Mouse (Mus musculus): Measurements from ENCODE around the gene Cyp8b1.

Gene Cyp8b1

DNA sequence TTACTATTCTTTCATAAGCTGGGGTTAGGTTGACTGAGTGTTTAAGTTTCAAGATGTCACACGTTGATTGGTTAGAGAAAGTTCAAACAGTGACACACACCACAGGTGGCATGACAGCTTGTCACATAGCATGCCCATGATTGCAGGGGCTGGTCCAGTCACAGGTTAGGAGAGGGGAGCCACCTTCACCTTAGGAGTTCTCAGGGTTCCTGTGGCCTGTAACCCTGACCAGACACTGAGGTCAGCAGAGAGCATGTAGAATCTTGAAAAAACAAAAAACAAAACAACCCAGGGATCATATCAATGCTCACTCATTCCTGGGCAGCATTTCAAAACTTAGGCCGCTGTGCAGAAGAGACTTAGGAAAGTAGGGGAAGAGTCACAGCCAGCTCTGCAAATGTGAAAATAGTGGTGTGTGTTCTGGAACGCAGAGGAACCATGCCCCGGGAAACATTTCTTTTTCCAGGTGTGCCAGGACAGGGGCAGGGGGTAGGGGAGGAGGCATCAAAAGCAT lies 26.1 kb downstream of the Cyp8b1 start:
- DNase-seq, result no peak

DNA sequence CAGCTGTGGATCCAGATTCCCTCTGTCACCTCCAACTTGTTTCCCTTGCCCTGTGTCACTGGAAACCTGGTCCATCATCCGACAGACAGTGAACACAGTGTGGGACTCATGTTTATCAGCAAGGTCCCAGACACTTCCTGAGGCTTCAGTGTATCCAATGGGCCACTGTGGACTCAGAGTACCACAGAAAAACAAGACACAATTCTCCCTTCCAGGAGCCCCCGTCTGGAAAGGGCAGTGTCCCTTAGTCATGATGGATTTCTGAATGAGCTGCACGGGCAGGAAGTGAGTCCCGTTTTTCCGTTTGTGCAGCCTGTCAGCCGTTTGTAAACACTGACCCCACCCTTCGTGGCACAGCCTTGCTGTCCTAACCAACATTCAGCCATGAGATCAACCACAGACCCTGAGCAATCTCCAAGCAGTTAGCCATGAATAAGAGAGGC lies 34.1 kb downstream of the Cyp8b1 start:
- no peak for DNase-seq

DNA sequence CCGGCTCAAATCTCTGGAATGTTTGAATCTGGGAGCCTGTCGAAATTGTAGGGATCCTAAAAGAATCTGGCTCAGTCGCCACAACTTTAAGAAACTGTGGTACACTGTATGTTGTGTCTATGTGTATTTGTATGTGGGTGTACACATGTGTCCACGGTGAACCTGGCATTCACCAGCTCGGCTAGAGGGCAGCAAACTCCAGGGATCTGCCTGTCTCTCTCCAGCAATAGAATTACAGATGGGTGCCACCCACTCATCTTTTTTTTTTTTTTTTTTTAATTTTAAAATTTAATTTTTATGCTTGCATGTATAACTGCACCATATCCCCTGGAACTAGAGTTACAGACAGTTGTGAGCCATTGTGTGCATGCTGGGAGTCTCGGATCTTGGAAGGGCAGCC lies 34.8 kb downstream of the Cyp8b1 start:
- DNase-seq, result no peak

DNA sequence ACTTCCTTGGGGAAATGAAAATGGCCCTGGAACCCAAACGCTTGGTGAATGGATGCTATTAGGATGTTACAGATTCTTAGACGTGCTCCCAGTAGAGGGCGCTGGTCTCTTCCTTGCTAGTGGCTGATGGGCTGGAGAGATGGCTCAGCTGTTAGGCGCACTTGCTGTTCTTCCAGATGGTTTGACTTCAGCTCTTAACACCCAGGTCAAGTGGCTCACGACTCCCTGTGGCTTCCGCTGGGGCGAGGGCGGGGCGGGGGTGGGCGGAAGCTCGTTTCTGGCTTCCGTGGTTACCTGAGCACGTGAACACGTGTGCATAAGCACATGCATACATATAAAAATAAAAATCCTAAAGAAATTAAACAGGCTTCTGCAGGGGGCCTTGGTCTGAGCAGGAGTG lies 35.3 kb downstream of the Cyp8b1 start:
- DNase-seq, result peak; percentile 83

DNA sequence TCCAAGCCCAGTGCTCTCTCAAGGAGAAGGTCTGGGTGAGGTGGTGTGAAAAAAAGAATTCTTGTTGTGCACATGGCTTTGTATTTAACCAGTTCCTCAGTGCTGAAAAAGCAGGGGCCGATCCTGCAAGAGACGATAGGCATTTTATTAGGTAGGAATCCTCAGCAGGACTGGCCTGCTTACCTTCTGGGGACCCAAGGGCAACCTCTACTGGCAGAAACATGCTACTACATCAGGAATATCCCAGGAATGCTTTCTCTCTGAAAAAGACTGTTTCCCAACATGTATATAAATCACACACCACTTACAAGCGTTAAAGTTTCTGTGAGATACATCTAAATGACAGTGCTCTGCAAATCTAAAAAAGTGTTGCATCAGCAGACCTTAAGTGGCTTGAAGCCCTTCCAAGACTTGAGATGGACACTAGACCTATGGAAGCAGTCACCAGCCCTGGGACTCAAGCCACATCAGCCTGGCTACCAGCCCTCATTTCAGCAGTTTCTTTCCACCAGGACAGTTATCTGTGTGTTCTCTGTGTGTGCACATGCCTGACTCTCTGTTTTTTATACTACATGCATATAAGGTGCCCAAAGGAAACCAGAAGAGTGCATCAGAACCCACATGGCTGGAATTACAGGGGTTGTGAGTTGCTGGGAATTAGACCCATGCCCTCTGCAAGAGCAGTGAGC lies 38.9 kb downstream of the Cyp8b1 start:
- DNase-seq, result peak; percentile 72

DNA sequence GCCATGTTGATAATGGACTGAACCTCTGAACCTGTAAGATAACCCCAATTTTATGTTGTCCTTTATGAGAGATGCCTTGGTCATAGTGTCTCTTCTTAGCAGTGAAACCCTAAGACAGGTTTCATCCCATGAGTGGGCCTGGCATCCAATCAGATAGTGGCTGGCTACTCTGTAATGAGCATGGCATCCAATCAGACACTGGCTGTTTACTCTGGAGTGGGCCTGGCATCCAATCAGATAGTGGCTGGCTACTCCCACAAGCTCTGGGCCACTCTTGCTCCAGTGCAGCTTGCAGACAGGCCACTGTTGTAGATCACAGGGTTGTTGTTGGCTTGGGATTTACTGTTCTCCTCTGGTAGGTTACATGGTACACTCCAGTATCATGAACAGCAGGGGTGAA lies 42.5 kb downstream of the Cyp8b1 start:
- DNase-seq, result no peak

DNA sequence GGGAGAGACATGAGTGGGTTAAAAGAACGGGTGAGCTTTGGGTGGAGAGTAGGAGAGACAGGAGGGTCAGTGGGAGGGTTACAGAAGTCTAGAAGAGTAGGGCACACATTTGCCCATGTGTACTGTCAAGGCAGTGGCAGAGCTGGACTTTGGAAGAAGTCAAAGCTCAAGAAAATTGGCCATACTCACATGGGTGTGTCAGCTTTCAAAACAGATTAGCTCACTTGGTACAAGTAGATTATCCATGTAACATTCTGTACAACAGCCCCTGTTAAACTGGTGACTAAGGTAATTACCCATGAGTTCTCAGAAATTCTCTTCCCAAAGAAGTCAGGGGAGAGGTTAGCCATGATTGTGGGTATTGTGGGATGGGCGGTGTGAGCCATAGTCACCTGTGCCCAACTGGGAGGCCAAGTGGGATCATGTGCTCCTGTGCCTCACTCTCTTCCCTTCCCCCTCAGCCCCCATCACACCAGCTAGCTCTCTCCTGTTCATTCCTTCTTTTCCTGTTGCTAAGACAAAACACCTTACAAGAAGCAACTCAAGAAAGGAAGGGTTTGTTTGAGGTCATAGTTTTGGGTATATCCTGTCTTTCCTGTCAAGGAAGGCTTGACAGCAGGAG lies 43.9 kb downstream of the Cyp8b1 start:
- DNase-seq, result no peak

DNA sequence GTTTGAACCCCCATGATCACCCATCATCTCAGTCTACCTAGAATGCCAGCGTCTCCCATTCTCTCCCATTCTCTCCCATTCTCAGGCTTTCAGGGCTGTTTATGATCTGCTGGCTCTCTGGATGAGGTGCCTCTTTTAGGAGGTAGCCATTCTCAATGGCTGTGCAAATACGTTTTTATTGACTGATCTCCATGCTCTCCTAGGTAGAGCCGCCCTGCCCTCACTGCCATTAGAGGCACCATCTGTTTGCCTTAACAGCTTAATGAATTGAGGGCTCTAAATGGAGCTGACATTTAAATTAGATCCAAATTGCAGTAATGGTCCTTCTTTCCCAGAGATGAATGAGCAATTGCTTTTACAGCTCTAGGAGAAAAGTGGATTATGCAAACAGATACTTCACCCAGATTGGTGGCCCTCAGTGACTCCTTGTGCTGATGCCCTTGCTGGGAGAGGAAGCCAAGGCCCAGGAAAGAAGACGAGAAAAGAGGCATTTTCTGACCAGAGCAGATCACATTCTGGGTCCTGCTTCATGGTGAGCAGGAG lies 46.1 kb downstream of the Cyp8b1 start:
- no peak for DNase-seq

DNA sequence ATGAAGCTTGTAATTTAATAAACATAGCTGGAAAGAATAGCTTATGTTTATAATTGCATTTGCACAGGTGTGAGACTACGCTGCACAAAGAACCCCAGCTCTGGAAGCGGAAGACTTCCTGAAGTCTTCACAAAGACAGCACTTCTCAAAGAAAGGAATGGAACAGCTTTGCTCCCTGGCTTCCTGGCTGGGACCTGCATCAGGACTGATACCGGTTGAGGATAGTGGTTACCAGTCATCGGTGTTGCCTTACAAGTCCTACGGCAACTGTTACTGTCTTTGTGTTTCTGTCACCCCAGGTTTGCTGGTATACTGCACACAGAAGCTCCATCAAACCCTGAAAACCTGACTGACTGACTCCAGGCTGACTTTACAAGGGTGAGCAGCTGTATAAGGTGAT lies 46.7 kb downstream of the Cyp8b1 start:
- no peak for DNase-seq

DNA sequence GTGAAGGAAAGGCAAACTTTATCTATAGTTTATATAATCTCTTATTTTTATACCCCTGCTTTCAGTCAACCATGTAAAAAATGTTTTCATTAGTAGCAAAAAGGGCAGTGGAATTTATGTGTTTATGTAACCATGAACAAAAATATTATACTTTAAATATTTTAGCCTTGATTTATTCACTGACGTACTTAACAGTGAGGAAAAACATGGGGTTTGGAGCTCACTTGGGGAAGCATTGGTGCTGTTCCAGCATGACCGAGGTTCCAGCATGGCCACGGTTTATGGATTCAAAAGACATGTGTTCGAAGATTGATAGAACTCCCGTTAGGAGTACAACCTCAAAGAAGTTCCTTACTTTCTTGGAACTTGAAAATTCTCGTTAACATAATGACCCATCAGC lies 47.9 kb downstream of the Cyp8b1 start:
- no peak for DNase-seq

DNA sequence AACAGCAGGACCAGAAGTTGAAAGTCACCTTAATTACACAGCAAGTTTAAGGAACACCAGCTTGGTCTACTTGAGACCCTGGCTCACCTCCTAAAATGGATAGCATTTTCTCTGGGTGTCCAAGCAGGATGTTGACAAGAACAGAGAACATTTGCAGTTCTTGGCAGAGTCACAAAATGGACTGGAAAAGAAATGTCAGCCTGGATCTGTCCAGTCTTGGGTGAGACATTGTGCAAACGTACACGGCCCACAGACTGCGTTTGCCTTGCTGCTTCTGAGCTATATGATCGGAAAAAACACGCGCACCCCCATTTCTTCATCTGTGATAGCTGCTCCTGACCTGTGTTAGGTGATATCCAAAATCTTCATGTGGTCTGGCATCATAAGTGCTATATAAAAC lies 48.5 kb downstream of the Cyp8b1 start:
- DNase-seq, result no peak

DNA sequence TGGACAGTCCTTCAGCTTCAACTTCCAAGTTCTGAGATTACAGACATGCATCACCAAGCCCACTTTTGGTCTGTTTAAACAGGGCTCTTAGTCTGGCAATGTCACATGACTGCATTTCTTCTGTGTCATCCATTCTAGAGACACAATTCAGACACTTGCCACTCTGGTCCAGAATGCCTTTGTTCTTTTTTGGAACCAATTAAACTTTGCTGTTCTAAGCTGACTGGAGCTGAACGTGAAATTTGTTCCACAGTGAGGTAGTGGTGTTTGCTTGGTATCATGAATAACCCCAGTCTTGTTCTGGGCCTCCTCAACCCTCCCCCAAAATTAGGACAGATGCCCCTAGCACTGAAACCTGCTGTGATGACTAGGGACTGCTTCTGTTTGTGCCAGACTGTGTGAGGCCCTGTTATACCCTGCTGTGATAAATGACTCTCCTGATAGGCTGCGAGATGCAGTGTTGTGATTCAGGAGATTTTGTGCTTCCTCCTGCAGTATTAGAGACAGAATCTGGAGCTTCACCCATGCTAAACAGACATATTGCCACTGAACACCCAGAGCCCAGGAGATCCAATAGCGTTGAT lies 50.6 kb downstream of the Cyp8b1 start:
- no peak for DNase-seq

DNA sequence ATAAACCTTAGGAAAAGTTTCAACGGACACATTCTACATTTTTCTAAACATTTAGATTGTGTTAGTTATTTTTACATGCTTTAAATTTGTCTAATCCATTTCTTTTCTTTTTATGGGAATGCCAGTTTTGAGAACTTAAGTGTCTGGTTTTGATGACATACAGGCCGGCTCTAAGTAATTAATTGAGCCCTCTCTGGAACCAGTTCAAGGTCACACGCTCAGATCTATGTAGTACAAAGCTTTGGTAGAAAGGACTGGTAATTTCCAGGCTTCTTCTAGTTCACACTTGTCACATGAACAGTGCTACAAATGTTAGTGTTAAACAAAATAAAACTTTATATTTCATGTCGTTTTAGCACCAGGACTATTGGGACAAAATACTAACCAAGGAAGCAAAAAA lies 51.3 kb downstream of the Cyp8b1 start:
- DNase-seq, result no peak

All from embryo, embryonic 11 days (tissue).